Mouse (Mus musculus) hindbrain, embryonic 11.5 days (tissue): ENCODE measurements around the gene Npy5r. TPM values are rescaled to one million over a fixed set of nuclear protein-coding genes. Genes with fewer than 3 reads are reported as not detected.
A peak's percentile ranks its signal among the peaks of the same experiment; 100 is the strongest.

Experiments
- ATAC-seq: fragments of 200-750 bp; cut with Nextera tagmentation; 2 replicates; pipeline ENCODE4 v1.8.0; 2017; ENCODE audit warnings: mild to moderate bottlenecking, moderate TSS enrichment, moderate library complexity; ENCODE audit not compliant: low FRiP score
- DNase-seq: peaks from one replicate; pipeline ENCODE4 v3.0.0-alpha.2; 2015; ENCODE audit warnings: low spot score
- H3K27ac ChIP-seq: fragments of 300-500 bp; sonication (generic); 2 replicates; pipeline ENCODE4 v1.5.1; 2014; ENCODE audit warnings: mild to moderate bottlenecking, low read depth, low read length
- H3K27me3 ChIP-seq: fragments of 300-500 bp; sonication (generic); 2 replicates; pipeline ENCODE4 v1.6.1; 2014; ENCODE audit warnings: mild to moderate bottlenecking, low read length, moderate library complexity, mixed read lengths; ENCODE audit not compliant: control insufficient read depth, insufficient read depth
- H3K36me3 ChIP-seq: fragments of 300-500 bp; sonication (generic); 2 replicates; pipeline ENCODE4 v1.6.1; 2014; ENCODE audit warnings: mild to moderate bottlenecking, low read length, moderate library complexity, mixed read lengths; ENCODE audit not compliant: control insufficient read depth, insufficient read depth
- H3K4me1 ChIP-seq: fragments of 300-500 bp; sonication (generic); replicated peaks from 2 replicates; pipeline ENCODE4 v1.6.1; 2014; ENCODE audit warnings: low read length, mixed read lengths; ENCODE audit not compliant: control insufficient read depth, insufficient read depth
- H3K4me2 ChIP-seq: fragments of 300-500 bp; sonication (generic); replicated peaks from 2 replicates; pipeline ENCODE4 v1.6.1; 2014; ENCODE audit warnings: mild to moderate bottlenecking, low read depth, low read length
- H3K4me3 ChIP-seq: fragments of 300-500 bp; sonication (generic); 2 replicates; pipeline ENCODE4 v1.5.1; 2014; ENCODE audit warnings: low read depth, low read length
- H3K9ac ChIP-seq: fragments of 300-500 bp; sonication (generic); 2 replicates; pipeline ENCODE4 v1.6.1; 2014; ENCODE audit warnings: low read depth, low read length
- H3K9me3 ChIP-seq: fragments of 300-500 bp; sonication (generic); 2 replicates; pipeline ENCODE4 v1.6.1; 2016; ENCODE audit warnings: low read length; ENCODE audit not compliant: control insufficient read depth
- WGBS: fragments of 180-500 bp; shearing (Covaris S2); extraction: QIAGEN DNeasy Blood & Tissue Kit; methylation state at CpG from one replicate; pipeline ENCODE4 v1.1.7; 2014; 5-methylcytosine and 5-hydroxymethylcytosine counted together
- polyA plus RNA-seq: library from polyadenylated mRNA; unstranded; fragments of >200 nt; fragmentation: Nextera tagmentation; extraction: Ambion mirVana; gene quantifications from 2 replicates; pipeline ENCODE4 v1.2.1, GENCODE M21; 2014

Gene Npy5r
- polyA plus RNA-seq = 0.31 TPM in 1 of 2 replicates, not detected in the other

DNA sequence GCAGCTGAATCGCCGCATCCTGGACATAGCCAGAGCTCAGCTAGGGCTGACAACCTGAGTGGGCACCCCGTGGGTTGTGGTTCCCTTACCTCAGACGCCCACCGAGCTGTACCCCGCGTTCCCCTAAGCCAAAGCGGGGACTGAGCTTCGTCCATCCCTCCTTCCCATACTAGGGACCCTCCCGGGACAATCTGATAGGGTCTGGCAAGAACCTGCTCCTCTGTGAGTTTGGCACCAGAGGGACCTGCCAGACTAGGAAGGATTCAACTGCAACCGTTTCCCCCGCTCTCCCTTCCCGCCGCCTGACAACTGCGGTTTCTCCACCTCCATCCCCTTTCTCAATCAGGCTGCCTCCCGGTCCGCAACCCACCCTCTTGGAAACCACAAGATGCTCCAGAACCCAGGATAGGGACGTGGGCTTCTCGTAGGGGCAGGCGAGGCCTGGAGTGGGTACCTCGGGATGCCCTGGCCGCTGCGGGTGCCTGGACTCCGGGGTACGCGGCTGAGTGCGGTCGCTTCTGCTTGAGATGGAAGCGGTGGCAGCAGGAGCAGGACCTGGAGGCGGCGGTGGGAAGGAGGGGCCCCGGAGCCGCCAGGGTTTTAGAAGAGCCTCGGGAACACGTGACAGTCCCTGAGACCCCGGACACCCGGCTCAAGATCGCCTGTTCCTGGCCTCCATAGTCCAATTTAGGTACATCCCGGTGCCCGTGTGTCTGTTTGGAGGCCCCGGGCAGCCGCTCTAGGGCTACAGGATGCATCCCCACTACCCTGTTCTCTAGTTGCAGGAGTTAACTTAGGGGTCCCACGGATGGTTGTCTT is at the start of gene Npy5r:
TSS of gene Npy5r (minus strand) at position 618 of the 819 bp plus-strand sequence.
- Histone ChIP-seq H3K9me3 (no peaks in the 10 kb centered on the region), H3K27me3 (peaks cover 3% of the 10 kb centered on the region; the same call in 1 of the 2 replicates), H3K36me3 (no peaks in the 10 kb centered on the region), H3K4me1 (0 out of 2 replicates have a peak, but pooled peaks cover 2% of the 10 kb centered on the region), H3K9ac (peak within 1 kb of the TSS; percentile 63), H3K4me2 (peak within 1 kb of the TSS; percentile 79), H3K4me3 (peak within 1 kb of the TSS; percentile 44), H3K27ac (no peak within 1 kb of the TSS)
- DNase-seq = peak; percentile 59
- ATAC-seq = peak; percentile 83
- whole genome bisulfite sequencing = 2% methylated on average over 43 of the region's 43 CpGs

DNA sequence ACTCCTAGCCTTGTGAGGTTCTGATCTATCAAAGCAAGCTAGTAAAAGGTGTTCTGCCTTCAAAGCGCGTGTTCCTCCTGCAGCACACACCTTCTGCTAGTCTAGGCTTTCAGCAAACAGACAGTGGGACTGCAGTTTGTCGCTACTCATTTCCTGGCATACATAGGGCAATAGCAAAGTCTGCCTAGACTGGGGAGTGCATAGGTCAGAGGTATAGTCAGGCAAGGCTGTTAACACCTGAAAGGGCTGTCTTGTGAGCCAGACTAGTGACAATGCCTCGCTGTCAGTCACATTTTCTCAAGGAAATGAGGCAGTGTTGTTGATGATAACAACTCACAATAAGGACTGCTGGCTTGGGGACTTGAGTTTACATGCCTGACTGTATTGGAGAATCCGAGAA is 44.0 kb upstream of the Npy5r start:
- H3K27ac ChIP-seq = no peak overlapping the region
- H3K9me3 ChIP-seq = no peaks in the 10 kb centered on the region
- no peaks in the 10 kb centered on the region for H3K4me1 ChIP-seq
- 50% methylated on average over 5 of the region's 5 CpGs for WGBS
- H3K9ac ChIP-seq = no peak overlapping the region
- DNase-seq = no peak
- no peak overlapping the region for H3K4me2 ChIP-seq
- ATAC-seq = no peak
- no peaks in the 10 kb centered on the region for H3K27me3 ChIP-seq
- no peaks in the 10 kb centered on the region for H3K36me3 ChIP-seq
- no peak overlapping the region for H3K4me3 ChIP-seq

DNA sequence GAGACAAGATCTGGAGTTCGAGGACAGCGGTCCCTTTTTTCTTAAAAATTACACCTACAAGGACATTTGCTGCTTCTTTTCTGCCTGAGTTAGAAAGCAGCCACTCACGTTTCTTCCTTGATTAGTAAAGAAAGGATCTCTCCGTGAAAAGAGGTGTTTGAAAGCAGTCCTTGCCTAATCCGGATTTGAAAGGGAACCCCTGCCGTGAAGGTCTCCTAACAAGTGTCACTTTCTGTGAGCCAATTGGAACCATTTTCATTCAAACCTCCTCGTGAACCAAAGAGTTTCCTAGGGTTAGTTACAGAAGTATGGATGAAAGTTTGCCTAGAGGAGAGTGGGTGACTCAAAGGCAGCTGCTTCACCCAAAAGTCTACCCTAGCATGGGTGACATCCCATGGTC is 41.5 kb upstream of the Npy5r start:
- no peaks in the 10 kb centered on the region for H3K9me3 ChIP-seq
- H3K27me3 ChIP-seq = no peaks in the 10 kb centered on the region
- no peak overlapping the region for H3K9ac ChIP-seq
- H3K27ac ChIP-seq = no peak overlapping the region
- H3K4me3 ChIP-seq = no peak overlapping the region
- peak; percentile 0 for DNase-seq
- no peaks in the 10 kb centered on the region for H3K4me1 ChIP-seq
- ATAC-seq = no peak
- WGBS = 25% methylated on average over 7 of the region's 7 CpGs
- no peaks in the 10 kb centered on the region for H3K36me3 ChIP-seq
- H3K4me2 ChIP-seq = no peak overlapping the region

DNA sequence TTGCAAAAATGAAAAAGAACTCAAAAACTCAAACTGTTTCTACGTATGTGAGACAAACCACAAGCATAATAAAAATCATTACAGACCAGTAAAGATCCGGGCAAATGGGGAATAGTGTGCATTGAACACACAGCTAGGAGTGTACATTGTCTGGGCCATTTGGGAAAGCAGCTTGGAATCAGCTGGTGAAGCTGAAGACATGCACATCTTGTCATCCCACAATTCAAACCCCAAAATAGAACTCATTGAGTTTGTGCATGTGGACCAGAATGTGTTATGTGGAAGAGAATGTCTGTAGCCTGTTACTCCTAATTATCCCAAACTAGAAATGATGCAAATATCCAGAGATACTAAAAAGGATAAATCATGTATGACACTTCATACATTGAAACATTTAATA is 34.9 kb upstream of the Npy5r start:
- DNase-seq = no peak
- no peaks in the 10 kb centered on the region for H3K36me3 ChIP-seq
- no peaks in the 10 kb centered on the region for H3K27me3 ChIP-seq
- no peak overlapping the region for H3K4me2 ChIP-seq
- H3K27ac ChIP-seq = no peak overlapping the region
- 85% methylated on average over 2 of the region's 2 CpGs for WGBS
- no peak overlapping the region for H3K9ac ChIP-seq
- ATAC-seq = no peak
- no peaks in the 10 kb centered on the region for H3K9me3 ChIP-seq
- no peak overlapping the region for H3K4me3 ChIP-seq
- no peaks in the 10 kb centered on the region for H3K4me1 ChIP-seq

DNA sequence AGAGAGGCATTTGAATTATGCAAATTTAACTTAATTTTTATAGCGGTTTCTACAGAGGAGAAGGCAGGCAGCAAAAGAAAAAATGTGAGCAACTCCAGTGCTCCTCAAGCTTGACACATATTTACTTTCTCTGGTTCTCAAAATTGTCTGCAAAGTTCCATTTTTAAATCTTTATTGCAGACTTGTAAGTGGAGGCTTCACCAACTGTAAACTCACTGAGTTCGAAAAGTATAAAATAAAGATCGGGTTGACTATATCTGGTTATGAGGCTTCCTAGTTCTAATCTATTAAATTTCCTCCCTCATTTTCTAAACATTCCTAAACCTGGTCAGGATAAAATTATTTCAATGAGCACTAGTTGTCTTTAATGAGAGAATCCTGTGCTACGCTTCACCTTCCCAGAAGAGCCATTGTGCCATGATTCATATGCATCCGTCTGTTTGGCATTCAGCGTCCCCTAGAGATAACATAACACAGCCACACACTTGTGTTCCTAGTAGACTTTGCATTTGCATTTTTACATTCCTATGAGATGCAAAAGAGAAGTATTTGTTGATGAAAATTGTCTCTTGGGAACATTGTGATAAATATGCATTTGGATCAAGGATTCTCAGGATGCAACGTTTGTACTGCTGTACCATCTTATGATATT is 26.5 kb upstream of the Npy5r start:
- 93% methylated on average over 7 of the region's 7 CpGs for WGBS
- no peak overlapping the region for H3K27ac ChIP-seq
- no peak overlapping the region for H3K9ac ChIP-seq
- no peaks in the 10 kb centered on the region for H3K36me3 ChIP-seq
- H3K9me3 ChIP-seq = no peaks in the 10 kb centered on the region
- H3K4me3 ChIP-seq = no peak overlapping the region
- H3K4me1 ChIP-seq = no peaks in the 10 kb centered on the region
- no peak for DNase-seq
- no peak overlapping the region for H3K4me2 ChIP-seq
- no peaks in the 10 kb centered on the region for H3K27me3 ChIP-seq
- no peak for ATAC-seq

DNA sequence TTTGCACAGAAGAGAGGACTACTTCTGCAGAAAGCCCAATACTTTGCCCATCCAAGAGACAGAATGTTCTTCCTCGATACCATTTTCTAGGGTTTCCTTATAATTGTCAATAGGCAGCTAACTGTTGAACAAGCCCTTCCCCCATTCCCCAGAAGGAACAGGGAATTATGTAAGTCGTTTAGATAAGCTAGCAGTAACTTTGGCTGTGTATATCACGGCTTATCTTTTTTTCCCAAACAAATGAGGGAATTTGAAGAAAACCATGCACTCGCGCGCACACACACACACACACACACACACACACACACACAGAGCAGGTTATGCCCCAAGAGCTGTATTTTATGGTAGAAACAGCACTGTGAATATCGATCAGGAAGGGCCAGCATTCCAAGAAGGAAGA is 10.9 kb upstream of the Npy5r start:
- no peaks in the 10 kb centered on the region for H3K36me3 ChIP-seq
- H3K4me1 ChIP-seq = peaks cover 4% of the 10 kb centered on the region
- H3K9ac ChIP-seq = no peak overlapping the region
- DNase-seq (no peak), ATAC-seq (no peak)
- WGBS = 74% methylated on average over 7 of the region's 7 CpGs
- no peaks in the 10 kb centered on the region for H3K9me3 ChIP-seq
- H3K4me2 ChIP-seq = no peak overlapping the region
- no peak overlapping the region for H3K27ac ChIP-seq
- peaks cover 11% of the 10 kb centered on the region for H3K27me3 ChIP-seq
- no peak overlapping the region for H3K4me3 ChIP-seq

DNA sequence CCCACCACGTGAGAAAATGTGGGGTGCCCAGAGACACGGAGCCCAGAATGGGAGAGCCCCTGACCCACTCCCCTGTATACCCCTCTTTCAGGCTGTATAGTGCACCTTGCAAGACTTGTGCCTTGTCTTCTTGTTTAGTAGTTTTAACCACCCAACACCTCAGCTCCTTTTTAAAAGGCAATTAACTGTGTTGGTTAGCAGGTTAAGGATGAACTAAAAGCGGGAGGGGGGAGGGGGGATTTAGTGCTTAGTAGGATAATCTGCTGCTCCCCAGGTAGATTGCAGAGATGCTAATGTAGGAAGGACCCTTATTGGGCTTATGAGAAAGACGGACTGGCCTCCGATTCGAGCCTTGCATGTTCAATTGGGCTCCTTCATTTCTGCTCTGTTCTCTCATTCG is 10.1 kb upstream of the Npy5r start:
- DNase-seq = peak; percentile 21

DNA sequence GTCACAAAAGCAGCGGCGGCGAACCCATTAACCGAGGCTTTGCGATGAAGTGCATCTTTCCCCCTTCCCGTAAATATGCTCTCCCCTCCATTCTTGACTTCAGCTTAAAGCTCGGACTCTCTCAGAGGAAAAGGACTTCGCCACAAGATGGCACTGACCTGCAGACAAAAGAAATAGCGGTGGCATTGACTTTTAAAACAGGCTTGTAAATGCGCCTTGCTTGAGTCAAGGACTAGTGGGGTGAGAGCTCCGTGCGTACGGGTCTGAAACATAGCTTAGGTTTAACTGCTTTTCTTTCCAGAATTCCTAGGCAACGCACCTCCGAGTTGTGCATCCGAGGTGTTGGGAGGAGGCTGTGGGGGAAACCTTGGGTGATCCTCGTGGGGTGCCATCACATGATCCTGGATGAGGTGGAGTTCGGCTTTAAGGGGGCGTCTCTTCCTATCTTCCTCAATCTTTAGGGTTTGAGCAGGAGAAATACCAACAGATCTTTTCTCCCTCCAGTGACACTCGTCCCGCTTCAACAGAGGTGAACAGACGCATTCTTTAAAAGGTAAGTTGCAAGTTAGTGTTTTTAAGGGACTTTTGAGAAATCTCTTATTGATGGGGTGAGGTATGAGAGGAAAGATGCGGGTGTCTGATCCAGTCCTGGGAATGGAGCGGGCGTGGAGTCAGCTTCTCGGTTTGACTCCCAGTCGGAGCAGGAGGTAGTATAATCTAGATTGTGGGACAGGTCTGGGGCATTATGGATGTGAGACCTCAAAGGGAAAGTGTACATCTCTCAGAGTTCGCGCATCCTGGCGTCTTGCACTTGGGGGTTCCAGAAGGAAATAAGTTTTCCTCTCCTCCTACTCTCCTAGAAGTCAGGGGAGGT is 9.3 kb upstream of the Npy5r start, which contains the start of gene Npy1r:
TSS of gene Npy1r (plus strand) at position 223 of the 874 bp plus-strand sequence.
- H3K4me3 ChIP-seq = peak within 1 kb of the TSS; percentile 37
- H3K9ac ChIP-seq = peak within 1 kb of the TSS; percentile 27; the same call in 1 of the 2 replicates
- peaks cover 11% of the 10 kb centered on the region for H3K27me3 ChIP-seq
- H3K4me1 ChIP-seq = peaks cover 4% of the 10 kb centered on the region
- DNase-seq = peak; percentile 73
- under 1% methylated on average over 30 of the region's 30 CpGs for WGBS
- H3K4me2 ChIP-seq = peak within 1 kb of the TSS; percentile 66
- H3K36me3 ChIP-seq = no peaks in the 10 kb centered on the region
- peak; percentile 80 for ATAC-seq
- no peak within 1 kb of the TSS for H3K27ac ChIP-seq
- H3K9me3 ChIP-seq = no peaks in the 10 kb centered on the region

More for the DNA sequence above, 10.1 kb upstream of the Npy5r start:
- H3K36me3 ChIP-seq = no peaks in the 10 kb centered on the region
- H3K27me3 ChIP-seq = peaks cover 11% of the 10 kb centered on the region
- H3K9ac ChIP-seq = no peak overlapping the region
- H3K9me3 ChIP-seq = no peaks in the 10 kb centered on the region
- ATAC-seq = no peak
- 8% methylated on average over 7 of the region's 7 CpGs for WGBS
- H3K4me2 ChIP-seq = peak overlapping the region; percentile 66
- H3K4me3 ChIP-seq = peak overlapping the region; percentile 37; the same call in 1 of the 2 replicates
- peaks cover 4% of the 10 kb centered on the region for H3K4me1 ChIP-seq
- H3K27ac ChIP-seq = no peak overlapping the region
